Mouse (Mus musculus): Measurements from ENCODE around the gene Msrb3. TPM values are rescaled to one million over a fixed set of nuclear protein-coding genes. Genes with fewer than 3 reads are reported as not detected.
A peak's percentile ranks its signal among the peaks of the same experiment; 100 is the strongest.

The Msrb3 gene
- 2.3 and 3.3 TPM in 2 replicates for polyA plus RNA-seq (2015; fragmentation: Nextera tagmentation; extraction: Ambion mirVana)

- DNase-seq (ENCODE audit: low spot score) = no peak
Observed at GRCm38 (mm10) chr10:120898785-120899762, at the start of gene Msrb3. Gene Msrb3 (minus strand): TSS chr10:120899101.

DNA sequence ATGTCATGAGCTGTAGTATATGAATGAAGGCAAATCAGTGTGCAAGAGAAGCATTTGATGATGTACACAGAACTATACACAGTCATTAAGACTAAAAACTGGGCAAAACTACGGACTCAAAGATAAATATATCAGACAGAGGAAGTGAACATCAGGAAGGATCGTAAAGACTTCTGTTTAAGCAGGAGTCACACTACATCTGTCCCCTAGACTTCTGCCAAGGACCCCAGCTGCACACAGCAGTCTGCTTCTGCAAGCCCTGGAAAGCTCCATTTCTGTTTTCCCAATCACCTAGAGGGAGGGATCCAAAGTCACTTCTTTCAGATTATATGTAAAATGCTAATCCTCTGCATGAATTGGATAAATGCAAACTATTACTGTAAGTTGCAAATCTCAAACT, 49.6 kb upstream of the Msrb3 start:
- DNase-seq (ENCODE audit: low spot score) = no peak

GRCm38 (mm10) chr10:120947842-120948241, 48.9 kb upstream of the Msrb3 start:
- no peak for DNase-seq (ENCODE audit: low spot score)

- no peak for DNase-seq (ENCODE audit: low spot score)
Observed at GRCm38 (mm10) chr10:120946847-120947246, 47.9 kb upstream of the Msrb3 start.

GRCm38 (mm10) chr10:120938904-120939208, 40.0 kb upstream of the Msrb3 start:
- DNase-seq (ENCODE audit: low spot score) = no peak

DNA sequence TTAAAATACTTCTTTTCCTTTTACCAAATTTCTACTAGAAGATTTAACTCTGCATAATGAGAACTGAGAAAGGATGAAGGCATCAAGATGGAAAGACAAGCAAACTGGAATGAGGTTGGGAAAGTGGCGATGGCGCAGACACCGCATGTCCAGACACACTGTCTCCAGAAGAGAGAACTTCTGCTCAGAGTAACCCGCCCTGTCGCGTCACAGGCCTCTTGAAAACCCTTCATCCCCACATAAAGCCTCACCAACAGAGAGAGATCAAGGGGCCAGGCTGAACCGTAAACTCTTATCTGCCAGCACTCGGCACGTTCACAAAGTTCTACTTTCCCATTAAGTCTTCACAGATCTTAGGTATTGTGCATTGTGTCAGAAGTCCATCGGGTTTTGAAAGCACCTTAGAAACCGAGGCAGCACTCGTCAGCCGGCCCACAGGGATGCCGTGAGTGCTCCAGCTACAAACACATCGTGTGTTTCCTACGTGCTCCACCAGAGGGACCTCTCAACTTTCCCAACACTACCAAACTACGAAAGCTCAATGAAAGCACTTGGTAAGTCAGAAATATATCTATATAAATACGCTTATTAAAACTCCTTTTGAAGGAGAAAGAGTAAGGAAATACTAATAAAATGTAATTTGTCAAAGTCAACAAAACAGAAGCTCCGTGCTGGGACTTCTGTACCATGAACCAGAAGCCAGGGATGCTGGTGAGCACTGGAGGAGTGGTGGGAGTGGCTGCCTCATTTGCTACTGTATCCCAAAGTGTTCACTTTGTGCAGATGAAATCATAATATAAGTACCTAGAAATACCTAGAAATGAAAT, 39.4 kb upstream of the Msrb3 start:
- peak; percentile 32 for DNase-seq (ENCODE audit: low spot score)

DNA sequence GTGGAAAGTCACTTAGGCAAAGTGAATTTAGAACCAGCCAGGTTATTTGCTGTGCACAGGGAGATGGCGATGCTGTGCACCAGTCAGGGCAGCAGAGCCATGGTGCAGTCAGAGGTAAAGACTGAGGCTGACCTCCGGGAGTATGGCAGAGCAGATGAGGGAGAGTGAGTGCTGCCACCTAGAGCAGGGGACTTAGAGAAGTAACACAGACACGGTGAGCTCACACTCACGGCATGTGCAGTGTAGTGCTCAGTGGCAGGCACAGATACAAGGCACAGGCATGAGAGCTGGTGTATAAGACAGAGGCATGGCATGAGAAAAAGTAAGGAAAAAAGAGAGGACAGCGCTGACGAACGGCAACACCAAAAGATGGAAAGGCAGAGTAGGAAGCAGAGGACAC, 30.6 kb upstream of the Msrb3 start:
- no peak for DNase-seq (ENCODE audit: low spot score)

- no peak for DNase-seq (ENCODE audit: low spot score)
Observed at GRCm38 (mm10) chr10:120928183-120928582, 29.3 kb upstream of the Msrb3 start.

DNA sequence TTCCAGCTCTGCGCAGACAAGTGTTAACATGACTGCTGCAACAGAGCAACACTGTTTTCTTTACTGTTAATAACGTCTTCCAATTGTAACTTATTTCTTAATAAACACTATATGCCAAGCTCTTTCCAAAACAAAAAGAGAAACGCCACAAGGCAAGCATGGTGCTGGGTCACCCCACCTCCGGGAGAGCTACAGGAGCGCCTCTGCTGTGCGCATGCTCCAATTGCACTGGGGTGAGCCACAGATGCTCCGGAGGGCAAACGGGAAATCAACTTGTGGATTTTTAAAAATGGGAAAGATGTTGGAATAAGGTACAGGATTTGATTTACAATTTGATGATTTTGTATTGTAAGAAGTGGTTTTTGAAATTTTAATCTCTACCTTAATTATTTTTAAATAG, 27.3 kb upstream of the Msrb3 start:
- DNase-seq (ENCODE audit: low spot score) = no peak

DNA sequence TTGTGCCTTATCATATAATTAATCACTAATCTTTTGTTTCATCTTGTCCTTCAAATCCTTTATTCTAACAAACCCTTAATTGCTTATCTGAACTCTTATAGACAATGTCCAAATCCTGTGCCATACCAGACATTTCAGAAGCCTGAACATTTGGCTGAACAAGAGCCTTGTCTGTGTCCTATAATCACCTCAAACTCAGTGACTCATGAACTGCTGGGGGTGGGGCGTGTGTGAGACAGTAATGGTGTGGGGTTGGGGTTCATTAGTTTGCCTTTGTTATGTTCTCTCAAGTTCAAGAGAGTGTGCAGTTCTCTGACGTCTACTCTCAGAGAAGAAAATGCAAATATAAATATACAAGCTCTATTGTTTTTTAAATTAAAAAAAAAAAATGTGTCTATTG, 22.6 kb upstream of the Msrb3 start:
- DNase-seq (ENCODE audit: low spot score) = no peak

DNA sequence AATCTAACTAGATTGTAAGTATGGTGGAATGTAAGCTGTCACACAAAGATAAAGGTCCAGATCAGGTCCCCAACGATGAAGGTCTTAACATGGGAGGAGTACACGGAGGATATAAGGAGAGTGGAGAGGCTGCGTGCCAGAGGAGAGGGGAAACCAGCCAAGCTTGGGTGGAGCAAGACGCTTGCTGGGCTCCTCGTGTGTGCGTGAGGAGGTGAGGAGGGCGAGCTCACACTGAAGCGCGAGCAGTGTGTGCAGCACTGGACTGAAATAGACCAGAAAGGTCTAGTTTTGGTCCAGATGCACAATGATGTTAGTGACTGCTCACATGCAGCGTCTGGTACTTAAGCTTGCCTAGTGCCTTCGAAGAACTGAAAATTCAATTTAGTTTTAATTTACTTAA, 21.7 kb upstream of the Msrb3 start:
- DNase-seq (ENCODE audit: low spot score) = no peak

- DNase-seq (ENCODE audit: low spot score) = no peak
Observed at GRCm38 (mm10) chr10:120916250-120916649, 17.3 kb upstream of the Msrb3 start.

GRCm38 (mm10) chr10:120914948-120915631, 16.2 kb upstream of the Msrb3 start:
- DNase-seq (ENCODE audit: low spot score) = no peak

GRCm38 (mm10) chr10:120914286-120914685, 15.4 kb upstream of the Msrb3 start:
- no peak for DNase-seq (ENCODE audit: low spot score)

- no peak for DNase-seq (ENCODE audit: low spot score)
Observed at GRCm38 (mm10) chr10:120913796-120914195, 14.9 kb upstream of the Msrb3 start.

GRCm38 (mm10) chr10:120911971-120912370, 13.1 kb upstream of the Msrb3 start:
- DNase-seq (ENCODE audit: low spot score) = no peak

DNA sequence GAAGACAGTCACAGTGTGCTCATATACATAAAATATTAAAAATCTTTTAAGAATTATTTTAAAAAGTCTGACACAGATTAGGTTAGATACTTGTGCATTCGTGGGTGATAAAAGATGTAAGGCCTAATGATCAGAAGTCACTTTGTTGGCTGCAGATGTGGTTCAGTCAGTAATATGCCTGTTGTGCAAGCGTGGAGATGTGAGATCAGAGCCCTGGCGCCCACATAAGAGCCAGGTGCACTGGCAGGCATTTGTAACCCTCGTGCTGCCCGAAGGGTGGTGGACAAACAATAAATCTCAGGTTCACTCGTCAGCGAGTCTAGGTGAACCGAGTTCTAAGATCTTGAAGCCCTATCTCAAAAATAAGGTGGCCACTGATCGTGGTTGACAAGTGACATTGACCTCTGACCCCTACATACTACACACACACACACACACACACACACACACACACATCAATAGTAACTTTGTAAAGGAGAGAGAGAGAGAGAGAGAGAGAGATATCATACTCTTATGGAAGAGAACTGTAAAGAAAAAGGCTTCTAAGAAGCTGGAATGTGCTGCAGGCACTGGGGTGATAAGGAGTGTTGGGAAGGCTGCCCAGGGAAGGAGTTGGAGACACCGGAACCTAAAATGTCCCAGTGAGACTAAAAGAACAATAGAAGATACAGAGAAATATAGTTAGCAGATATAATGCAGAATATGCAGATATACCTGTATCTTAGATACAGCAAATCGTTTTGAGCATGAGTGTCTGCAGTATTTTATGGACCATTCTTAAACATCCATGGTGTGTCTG, 10.1 kb upstream of the Msrb3 start:
- DNase-seq (ENCODE audit: low spot score) = no peak

DNA sequence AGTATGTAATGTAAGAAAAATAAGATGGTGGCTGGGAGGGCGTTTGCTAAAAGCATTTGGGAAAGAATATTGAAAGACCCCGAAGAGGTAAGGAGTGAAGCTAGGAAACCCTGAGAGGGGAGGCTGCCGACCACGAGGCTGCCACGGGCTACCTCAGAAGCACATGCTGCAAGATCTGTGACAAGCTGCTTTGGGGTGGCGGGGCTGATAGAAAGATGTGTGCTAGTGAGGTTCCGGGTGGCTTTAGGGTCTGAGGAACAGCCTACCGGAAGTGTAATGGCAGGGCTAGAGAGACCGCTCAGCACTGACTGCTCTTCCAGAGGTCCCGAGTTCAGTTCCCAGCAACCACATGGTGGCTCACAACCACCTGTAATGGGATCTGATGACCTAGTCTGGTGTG, 5.8 kb upstream of the Msrb3 start:
- DNase-seq (ENCODE audit: low spot score) = no peak

GRCm38 (mm10) chr10:120903843-120904468, 5.1 kb upstream of the Msrb3 start:
- no peak for DNase-seq (ENCODE audit: low spot score)

DNA sequence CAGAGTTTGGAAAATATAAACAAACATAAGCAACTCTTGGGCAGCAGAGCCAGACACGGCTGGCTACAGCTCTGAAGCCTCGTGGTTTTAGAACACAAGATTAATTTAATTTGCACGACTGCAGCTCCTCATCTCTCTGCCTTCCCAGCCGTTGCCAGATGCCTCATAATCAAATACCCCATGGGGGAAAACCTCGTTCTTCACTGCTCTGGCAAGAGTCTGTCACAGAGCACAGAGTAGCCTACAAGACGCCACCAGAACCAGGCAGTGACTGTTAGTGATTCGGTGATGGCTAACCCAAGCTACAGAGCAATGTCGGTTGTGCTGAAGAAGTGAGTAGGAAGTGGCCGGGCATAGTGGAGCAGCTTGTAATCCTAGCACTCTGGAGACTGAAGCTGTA, 2.8 kb upstream of the Msrb3 start:
- DNase-seq (ENCODE audit: low spot score) = no peak

Measured in thymus, postnatal 0 days (tissue).